Comparison of ENCODE assay signal across 20 mouse cellular contexts in genomic region chr2:30421432-30421831, GRCm38 (mm10). TPM values are rescaled to one million over a fixed set of nuclear protein-coding genes. Genes with fewer than 3 reads are reported as not detected.
DNase-seq lines count a peak whose midpoint lies in the region; ATAC-seq and TF ChIP-seq lines count a peak whose summit lies in the region.
"Had no signal": no experiment of that assay in that cellular context is flagged by ENCODE, and none has a peak within 500 bp of the region (broad histone marks: within the 10 kb centered on the region; RNA-seq: fewer than 3 reads in every experiment).

No protein-coding gene starts in this region.

- no peak overlapping the region for H3K27ac ChIP-seq in forebrain, postnatal 0 days (ENCODE audit: low read depth, low read length)
- H3K27ac ChIP-seq in forebrain, embryonic 12.5 days: no peak overlapping the region
- H3K27ac ChIP-seq in limb, embryonic 12.5 days: 0 out of 2 replicates have a peak overlapping the region, but pooled peaks have one; percentile 37
- no peak overlapping the region for H3K27ac ChIP-seq in limb, embryonic 10.5 days
- no peak overlapping the region for H3K27ac ChIP-seq in neural tube, embryonic 14.5 days (ENCODE audit: low read depth, low read length)
- H3K27ac ChIP-seq: embryonic facial prominence, embryonic 12.5 days; heart, embryonic 10.5 days; intestine, embryonic 15.5 days had no signal

- no peak for DNase-seq in forebrain, postnatal 0 days
- no peak for DNase-seq in limb, embryonic 10.5 days (ENCODE audit: low spot score)
- DNase-seq in neural tube, embryonic 10.5 days (ENCODE audit: extremely low spot score, low spot score): no peak
- DNase-seq in lung, adult 2 months: no peak
- DNase-seq: adrenal gland, adult 8-10 months; adrenal gland, postnatal 36 days; cerebellum, adult 11 months; cerebellum, adult 8-10 months; cerebellum, postnatal 25 days; gastrocnemius, postnatal 10 days; heart, adult 18-20 months; heart, postnatal 10 days; heart, postnatal 4 days had no signal

- no peak for TF ChIP-seq CTCF in forebrain, postnatal 0 days (IDR thresholded peaks at IDR 0.05; ENCODE audit: low read depth)
- TF ChIP-seq CTCF in lung, adult 2 months (IDR thresholded peaks at IDR 0.05; ENCODE audit: insufficient read depth, low read length): no peak

- no peak overlapping the region for H3K4me2 ChIP-seq in forebrain, postnatal 0 days (ENCODE audit: low read depth)
- no peak overlapping the region for H3K4me2 ChIP-seq in forebrain, embryonic 12.5 days
- no peak overlapping the region for H3K4me2 ChIP-seq in limb, embryonic 12.5 days
- H3K4me2 ChIP-seq in neural tube, embryonic 14.5 days (ENCODE audit: low read depth, low read length): no peak overlapping the region
- H3K4me2 ChIP-seq: embryonic facial prominence, embryonic 12.5 days; intestine, embryonic 15.5 days had no signal

- H3K9ac ChIP-seq in forebrain, postnatal 0 days: no peak overlapping the region
- no peak overlapping the region for H3K9ac ChIP-seq in forebrain, embryonic 12.5 days
- no peak overlapping the region for H3K9ac ChIP-seq in limb, embryonic 12.5 days (replicated peaks)
- H3K9ac ChIP-seq in neural tube, embryonic 14.5 days (replicated peaks; ENCODE audit: low read depth, low read length): no peak overlapping the region
- H3K9ac ChIP-seq: embryonic facial prominence, embryonic 12.5 days; intestine, embryonic 15.5 days had no signal

- H3K4me1 ChIP-seq in forebrain, postnatal 0 days (ENCODE audit: insufficient read depth): 0 out of 2 replicates have a peak, but pooled peaks cover 5% of the 10 kb centered on the region
- H3K4me1 ChIP-seq in forebrain, embryonic 12.5 days: peaks cover 23% of the 10 kb centered on the region
- H3K4me1 ChIP-seq in limb, embryonic 12.5 days (replicated peaks): peaks cover 38% of the 10 kb centered on the region
- H3K4me1 ChIP-seq in limb, embryonic 10.5 days: peaks cover 30% of the 10 kb centered on the region
- peaks cover 17% of the 10 kb centered on the region; the same call in 1 of the 2 replicates for H3K4me1 ChIP-seq in neural tube, embryonic 14.5 days (ENCODE audit: control insufficient read depth, insufficient read depth, low read length)
- H3K4me1 ChIP-seq in lung, adult 2 months (ENCODE audit: control insufficient read depth, insufficient read depth, low read length): no peaks in the 10 kb centered on the region

- 67% methylated on average over 4 of the region's 4 CpGs for WGBS in forebrain, postnatal 0 days
- 90% methylated on average over 4 of the region's 4 CpGs for WGBS in forebrain, embryonic 12.5 days
- 71% methylated on average over 4 of the region's 4 CpGs for WGBS in limb, embryonic 12.5 days
- 84% methylated on average over 4 of the region's 4 CpGs for WGBS in limb, embryonic 10.5 days
- 45% methylated on average over 4 of the region's 4 CpGs for WGBS in neural tube, embryonic 14.5 days
- whole genome bisulfite sequencing in lung, adult 2 months: 69% methylated on average over 4 of the region's 4 CpGs

- no peak for TF ChIP-seq POLR2A in lung, adult 2 months (IDR thresholded peaks at IDR 0.05; ENCODE audit: borderline replicate concordance, extremely low read depth, low read depth, low read length)

- peak; percentile 49; the same call in 1 of the 2 replicates for ATAC-seq in forebrain, postnatal 0 days
- no peak for ATAC-seq in forebrain, embryonic 12.5 days (ENCODE audit: low FRiP score)
- ATAC-seq in limb, embryonic 12.5 days (ENCODE audit: insufficient number of reproducible peaks, insufficient read depth, low FRiP score, low TSS enrichment, low read depth): no peak
- peak; percentile 23; the same call in 1 of the 2 replicates for ATAC-seq in neural tube, embryonic 14.5 days (ENCODE audit: low read depth)
- ATAC-seq: intestine, embryonic 15.5 days had no signal

- H3K36me3 ChIP-seq in forebrain, postnatal 0 days (ENCODE audit: insufficient read depth): peaks cover 2% of the 10 kb centered on the region
- H3K36me3 ChIP-seq in forebrain, embryonic 12.5 days (replicated peaks): peaks cover 3% of the 10 kb centered on the region
- H3K36me3 ChIP-seq in limb, embryonic 12.5 days: peaks cover 12% of the 10 kb centered on the region
- peaks cover 17% of the 10 kb centered on the region for H3K36me3 ChIP-seq in limb, embryonic 10.5 days
- no peaks in the 10 kb centered on the region; the same call in 1 of the 2 replicates for H3K36me3 ChIP-seq in neural tube, embryonic 14.5 days (ENCODE audit: control insufficient read depth, insufficient read depth, low read length)

- no peaks in the 10 kb centered on the region for H3K9me3 ChIP-seq in forebrain, postnatal 0 days (ENCODE audit: low read length)
- no peaks in the 10 kb centered on the region for H3K9me3 ChIP-seq in forebrain, embryonic 12.5 days
- no peaks in the 10 kb centered on the region for H3K9me3 ChIP-seq in limb, embryonic 12.5 days
- H3K9me3 ChIP-seq in limb, embryonic 10.5 days (replicated peaks): no peaks in the 10 kb centered on the region
- H3K9me3 ChIP-seq in neural tube, embryonic 14.5 days (ENCODE audit: control insufficient read depth, low read length): no peaks in the 10 kb centered on the region
- H3K9me3 ChIP-seq: embryonic facial prominence, embryonic 12.5 days; G1E; heart, embryonic 10.5 days; intestine, embryonic 15.5 days had no signal

- no peak overlapping the region for H3K4me3 ChIP-seq in forebrain, postnatal 0 days (ENCODE audit: low read depth, low read length)
- no peak overlapping the region for H3K4me3 ChIP-seq in forebrain, embryonic 12.5 days (replicated peaks)
- no peak overlapping the region for H3K4me3 ChIP-seq in limb, embryonic 12.5 days (replicated peaks)
- H3K4me3 ChIP-seq in limb, embryonic 10.5 days: no peak overlapping the region
- H3K4me3 ChIP-seq in neural tube, embryonic 14.5 days (ENCODE audit: low read depth, low read length): no peak overlapping the region
- H3K4me3 ChIP-seq in lung, adult 2 months (replicated peaks; ENCODE audit: extremely low read depth, low read depth, low read length): no peak overlapping the region
- H3K4me3 ChIP-seq: embryonic facial prominence, embryonic 12.5 days; heart, embryonic 10.5 days; intestine, embryonic 15.5 days had no signal

- H3K27me3 ChIP-seq in forebrain, postnatal 0 days (ENCODE audit: insufficient read depth, low read length): no peaks in the 10 kb centered on the region
- H3K27me3 ChIP-seq in forebrain, embryonic 12.5 days: no peaks in the 10 kb centered on the region
- no peaks in the 10 kb centered on the region for H3K27me3 ChIP-seq in limb, embryonic 12.5 days
- no peaks in the 10 kb centered on the region for H3K27me3 ChIP-seq in limb, embryonic 10.5 days (ENCODE audit: low read depth, poor library complexity, severe bottlenecking)
- H3K27me3 ChIP-seq in neural tube, embryonic 14.5 days (ENCODE audit: control insufficient read depth, insufficient read depth, low read length): no peaks in the 10 kb centered on the region
- H3K27me3 ChIP-seq: embryonic facial prominence, embryonic 12.5 days; intestine, embryonic 15.5 days had no signal

RNA-seq across cellular contexts. Expression of gene Ptpa, which starts 5.6 kb away (rescaled TPM):
- total RNA-seq in forebrain, postnatal 0 days (2014; rRNA removed): 129 and 132 TPM in 2 replicates
- polyA plus RNA-seq in forebrain, postnatal 0 days (2015; fragmentation: Nextera tagmentation; extraction: Ambion mirVana): 143 and 148 TPM in 2 replicates
- polyA plus RNA-seq in forebrain, embryonic 12.5 days (2016; fragmentation: Nextera tagmentation; extraction: Ambion mirVana): 131 and 144 TPM in 2 replicates
- polyA plus RNA-seq in limb, embryonic 12.5 days (2016; fragmentation: Nextera tagmentation; extraction: Ambion mirVana): 154 and 155 TPM in 2 replicates
- 172 and 177 TPM in 2 replicates for polyA plus RNA-seq in limb, embryonic 10.5 days (2016; fragmentation: Nextera tagmentation; extraction: Ambion mirVana)
- 65.8 and 70.7 TPM in 2 replicates for polyA plus RNA-seq in neural tube, embryonic 14.5 days (2014; fragmentation: Nextera tagmentation; extraction: Ambion mirVana)
- 131 and 136 TPM in 2 replicates for polyA plus RNA-seq in lung, adult 2 months (2012; rRNA removed)

RNA-seq across cellular contexts. Expression of gene Crat, which starts 5.8 kb away (rescaled TPM):
- total RNA-seq in forebrain, postnatal 0 days (2014; rRNA removed): 28.0 and 33.6 TPM in 2 replicates
- polyA plus RNA-seq in forebrain, postnatal 0 days (2015; fragmentation: Nextera tagmentation; extraction: Ambion mirVana): 20.7 and 24.0 TPM in 2 replicates
- polyA plus RNA-seq in forebrain, embryonic 12.5 days (2016; fragmentation: Nextera tagmentation; extraction: Ambion mirVana): 22.5 and 23.0 TPM in 2 replicates
- polyA plus RNA-seq in limb, embryonic 12.5 days (2016; fragmentation: Nextera tagmentation; extraction: Ambion mirVana): 24.4 and 27.5 TPM in 2 replicates
- 21.9 and 22.9 TPM in 2 replicates for polyA plus RNA-seq in limb, embryonic 10.5 days (2016; fragmentation: Nextera tagmentation; extraction: Ambion mirVana)
- 27.7 and 32.4 TPM in 2 replicates for polyA plus RNA-seq in neural tube, embryonic 14.5 days (2014; fragmentation: Nextera tagmentation; extraction: Ambion mirVana)
- 89.2 and 103 TPM in 2 replicates for polyA plus RNA-seq in lung, adult 2 months (2012; rRNA removed)

RNA-seq across cellular contexts. Expression of gene Dolpp1, which starts 29.4 kb away (rescaled TPM):
- total RNA-seq in forebrain, postnatal 0 days (2014; rRNA removed): 52.2 and 92.4 TPM in 2 replicates
- 40.1 and 44.7 TPM in 2 replicates for polyA plus RNA-seq in forebrain, postnatal 0 days (2015; fragmentation: Nextera tagmentation; extraction: Ambion mirVana)
- polyA plus RNA-seq in forebrain, embryonic 12.5 days (2016; fragmentation: Nextera tagmentation; extraction: Ambion mirVana): 51.4 and 52.3 TPM in 2 replicates
- polyA plus RNA-seq in limb, embryonic 12.5 days (2016; fragmentation: Nextera tagmentation; extraction: Ambion mirVana): 33.2 and 39.1 TPM in 2 replicates
- polyA plus RNA-seq in limb, embryonic 10.5 days (2016; fragmentation: Nextera tagmentation; extraction: Ambion mirVana): 37.6 and 45.4 TPM in 2 replicates
- 51.5 and 57.7 TPM in 2 replicates for polyA plus RNA-seq in neural tube, embryonic 14.5 days (2014; fragmentation: Nextera tagmentation; extraction: Ambion mirVana)
- 49.1 and 55.6 TPM in 2 replicates for polyA plus RNA-seq in lung, adult 2 months (2012; rRNA removed)

RNA-seq across cellular contexts. Expression of gene Ier5l, which starts 52.6 kb away (rescaled TPM):
- total RNA-seq in forebrain, postnatal 0 days (2014; rRNA removed): 17.7 and 19.9 TPM in 2 replicates
- polyA plus RNA-seq in forebrain, postnatal 0 days (2015; fragmentation: Nextera tagmentation; extraction: Ambion mirVana): 4.0 and 6.2 TPM in 2 replicates
- polyA plus RNA-seq in forebrain, embryonic 12.5 days (2016; fragmentation: Nextera tagmentation; extraction: Ambion mirVana): 2.3 and 2.7 TPM in 2 replicates
- polyA plus RNA-seq in limb, embryonic 12.5 days (2016; fragmentation: Nextera tagmentation; extraction: Ambion mirVana): 3.6 and 4.5 TPM in 2 replicates
- 2.2 and 2.9 TPM in 2 replicates for polyA plus RNA-seq in limb, embryonic 10.5 days (2016; fragmentation: Nextera tagmentation; extraction: Ambion mirVana)
- polyA plus RNA-seq in neural tube, embryonic 14.5 days (2014; fragmentation: Nextera tagmentation; extraction: Ambion mirVana): 2.3 and 2.6 TPM in 2 replicates
- polyA plus RNA-seq in lung, adult 2 months (2012; rRNA removed): 12.6 and 22.5 TPM in 2 replicates
- total RNA-seq: G1E had no signal
- polyA plus RNA-seq: G1E had no signal

RNA-seq across cellular contexts. Expression of gene Miga2, which starts 57.4 kb away (rescaled TPM):
- total RNA-seq in forebrain, postnatal 0 days (2014; rRNA removed): 57.4 and 70.8 TPM in 2 replicates
- polyA plus RNA-seq in forebrain, postnatal 0 days (2015; fragmentation: Nextera tagmentation; extraction: Ambion mirVana): 24.4 and 28.6 TPM in 2 replicates
- polyA plus RNA-seq in forebrain, embryonic 12.5 days (2016; fragmentation: Nextera tagmentation; extraction: Ambion mirVana): 24.4 and 25.2 TPM in 2 replicates
- 26.9 and 30.6 TPM in 2 replicates for polyA plus RNA-seq in limb, embryonic 12.5 days (2016; fragmentation: Nextera tagmentation; extraction: Ambion mirVana)
- 30.8 and 33.3 TPM in 2 replicates for polyA plus RNA-seq in limb, embryonic 10.5 days (2016; fragmentation: Nextera tagmentation; extraction: Ambion mirVana)
- polyA plus RNA-seq in neural tube, embryonic 14.5 days (2014; fragmentation: Nextera tagmentation; extraction: Ambion mirVana): 28.9 and 30.9 TPM in 2 replicates
- 28.2 and 36.1 TPM in 2 replicates for polyA plus RNA-seq in lung, adult 2 months (2012; rRNA removed)

Comparison
In these comparisons a context has a peak if more than half of its experiments do, and no peak if none do; other contexts are left out.
1. ATAC-seq: peak in forebrain, postnatal 0 days (single experiment) and neural tube, embryonic 14.5 days (single experiment); none in forebrain, embryonic 12.5 days (single experiment) and limb, embryonic 12.5 days (single experiment).